Mouse (Mus musculus): ENCODE results near the gene Pwwp2b. TPM values are rescaled to one million over a fixed set of nuclear protein-coding genes. Genes with fewer than 3 reads are reported as not detected.

Pwwp2b gene
- polyA plus RNA-seq, 1 experiment: 7.5 TPM

DNA sequence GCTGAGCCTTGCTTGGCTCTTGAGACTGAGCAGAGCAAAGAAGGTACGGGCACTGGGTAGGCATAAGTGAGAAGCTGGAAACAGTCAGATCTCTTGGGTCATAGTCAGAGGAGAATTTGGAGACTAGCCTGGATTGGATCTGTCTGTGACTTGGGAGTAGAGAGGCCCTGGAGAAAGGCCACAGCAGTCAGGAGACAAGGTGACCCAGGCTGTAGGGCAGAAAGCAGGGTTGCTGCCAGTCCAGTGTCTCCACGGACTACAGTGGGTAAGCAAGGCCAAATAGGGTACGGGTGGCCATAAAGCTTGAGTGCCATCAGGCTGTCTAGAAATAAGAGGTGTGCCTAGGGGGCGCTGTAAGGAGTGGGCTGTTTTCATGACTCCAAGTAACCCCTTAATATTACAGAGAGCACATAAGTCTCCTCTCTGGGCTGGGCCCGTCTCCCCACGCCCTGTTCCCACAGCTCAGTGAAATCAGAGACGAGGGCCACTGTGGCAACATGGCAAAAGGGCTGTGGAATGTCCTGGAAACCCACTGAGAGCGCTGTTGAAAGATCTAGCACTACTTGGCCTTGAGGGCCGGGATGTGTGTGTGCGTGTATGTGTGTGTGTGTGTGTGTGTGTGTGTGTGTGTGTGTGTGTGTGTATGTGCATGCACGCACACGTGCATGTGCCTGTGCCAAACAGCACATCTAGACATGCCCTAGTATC lies 12.5 kb upstream of the Pwwp2b start:
- Histone ChIP-seq H3K9me3 (replicated peaks; ENCODE audit: control insufficient read depth, insufficient read depth, low read length, poor library complexity, severe bottlenecking) (no peaks in the 10 kb centered on the region), H3K4me1 (ENCODE audit: control insufficient read depth, insufficient read depth, low read length) (peaks cover 3% of the 10 kb centered on the region), H3K4me3 (ENCODE audit: low read depth, low read length) (no peak overlapping the region), H3K27me3 (ENCODE audit: control insufficient read depth, insufficient read depth, low read length, poor library complexity, severe bottlenecking) (no peaks in the 10 kb centered on the region), H3K9ac (ENCODE audit: low read depth, poor library complexity, severe bottlenecking) (no peak overlapping the region), H3K27ac (ENCODE audit: insufficient read depth, low read length) (0 out of 2 replicates have a peak overlapping the region, but pooled peaks have one; percentile 52), H3K36me3 (ENCODE audit: control insufficient read depth, insufficient read depth, low read length, poor library complexity, severe bottlenecking) (no peaks in the 10 kb centered on the region)
- no peak for TF ChIP-seq POLR2A (IDR thresholded peaks at IDR 0.05; ENCODE audit: insufficient read depth, low read length)
- no peak for TF ChIP-seq CTCF (IDR thresholded peaks at IDR 0.05; ENCODE audit: low read depth, low read length)
- TF ChIP-seq EP300 (IDR thresholded peaks at IDR 0.05; ENCODE audit: insufficient read depth, low read depth, low read length): no peak

DNA sequence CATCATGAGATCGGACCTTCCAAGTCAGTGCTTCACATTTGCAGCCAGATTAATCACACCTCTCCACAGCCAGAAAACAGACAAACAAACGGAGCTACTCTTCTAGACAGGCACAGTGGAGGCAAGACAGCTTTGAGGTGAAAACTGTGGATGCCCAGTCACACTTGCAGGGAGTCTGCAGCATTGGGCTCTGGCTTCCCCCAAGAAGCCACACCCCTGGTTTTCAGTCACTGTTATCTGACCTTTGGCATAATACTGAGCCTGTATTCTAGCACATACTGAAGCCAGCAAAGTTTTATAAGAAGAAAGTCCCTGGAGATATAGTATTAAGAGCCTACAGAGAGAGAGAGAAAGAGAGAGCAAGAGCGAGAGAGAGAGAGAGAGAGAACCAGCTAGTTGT lies 8.8 kb upstream of the Pwwp2b start:
- Histone ChIP-seq H3K4me1 (ENCODE audit: control insufficient read depth, insufficient read depth, low read length) (peaks cover 4% of the 10 kb centered on the region), H3K9me3 (replicated peaks; ENCODE audit: control insufficient read depth, insufficient read depth, low read length, poor library complexity, severe bottlenecking) (no peaks in the 10 kb centered on the region), H3K36me3 (ENCODE audit: control insufficient read depth, insufficient read depth, low read length, poor library complexity, severe bottlenecking) (no peaks in the 10 kb centered on the region), H3K27me3 (ENCODE audit: control insufficient read depth, insufficient read depth, low read length, poor library complexity, severe bottlenecking) (no peaks in the 10 kb centered on the region), H3K9ac (ENCODE audit: low read depth, poor library complexity, severe bottlenecking) (no peak overlapping the region), H3K27ac (ENCODE audit: insufficient read depth, low read length) (no peak overlapping the region), H3K4me3 (ENCODE audit: low read depth, low read length) (no peak overlapping the region)
- no peak for TF ChIP-seq EP300 (IDR thresholded peaks at IDR 0.05; ENCODE audit: insufficient read depth, low read depth, low read length)
- TF ChIP-seq POLR2A (IDR thresholded peaks at IDR 0.05; ENCODE audit: insufficient read depth, low read length): no peak
- no peak for TF ChIP-seq CTCF (IDR thresholded peaks at IDR 0.05; ENCODE audit: low read depth, low read length)

DNA sequence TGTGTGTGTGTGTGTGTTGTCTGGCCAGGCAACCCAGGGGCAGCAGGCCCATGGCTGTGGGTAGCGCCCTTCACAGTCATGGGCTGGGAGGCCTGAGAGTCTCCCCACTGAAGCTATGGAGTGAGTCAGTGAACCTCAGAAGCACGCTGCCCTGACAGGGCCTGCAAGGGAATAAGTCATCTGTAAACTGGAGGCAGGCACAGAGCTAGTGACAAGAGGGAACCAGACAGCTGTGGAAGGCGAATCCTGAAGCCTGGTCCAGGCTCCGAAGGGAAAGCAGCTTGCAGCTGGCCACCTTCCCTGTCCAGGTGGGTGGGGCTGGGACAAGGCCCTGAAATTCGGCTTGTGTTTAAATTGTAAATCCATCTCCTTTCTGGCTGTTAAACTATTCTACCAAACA lies 2.2 kb upstream of the Pwwp2b start:
- Histone ChIP-seq H3K27ac (ENCODE audit: insufficient read depth, low read length) (no peak overlapping the region), H3K4me1 (ENCODE audit: control insufficient read depth, insufficient read depth, low read length) (peaks cover 2% of the 10 kb centered on the region), H3K36me3 (ENCODE audit: control insufficient read depth, insufficient read depth, low read length, poor library complexity, severe bottlenecking) (no peaks in the 10 kb centered on the region), H3K9me3 (replicated peaks; ENCODE audit: control insufficient read depth, insufficient read depth, low read length, poor library complexity, severe bottlenecking) (no peaks in the 10 kb centered on the region), H3K9ac (ENCODE audit: low read depth, poor library complexity, severe bottlenecking) (no peak overlapping the region), H3K4me3 (ENCODE audit: low read depth, low read length) (no peak overlapping the region), H3K27me3 (ENCODE audit: control insufficient read depth, insufficient read depth, low read length, poor library complexity, severe bottlenecking) (0 out of 2 replicates have a peak, but pooled peaks cover 3% of the 10 kb centered on the region)
- TF ChIP-seq POLR2A (IDR thresholded peaks at IDR 0.05; ENCODE audit: insufficient read depth, low read length) (no peak), EP300 (IDR thresholded peaks at IDR 0.05; ENCODE audit: insufficient read depth, low read depth, low read length) (no peak), CTCF (IDR thresholded peaks at IDR 0.05; ENCODE audit: low read depth, low read length) (no peak)

DNA sequence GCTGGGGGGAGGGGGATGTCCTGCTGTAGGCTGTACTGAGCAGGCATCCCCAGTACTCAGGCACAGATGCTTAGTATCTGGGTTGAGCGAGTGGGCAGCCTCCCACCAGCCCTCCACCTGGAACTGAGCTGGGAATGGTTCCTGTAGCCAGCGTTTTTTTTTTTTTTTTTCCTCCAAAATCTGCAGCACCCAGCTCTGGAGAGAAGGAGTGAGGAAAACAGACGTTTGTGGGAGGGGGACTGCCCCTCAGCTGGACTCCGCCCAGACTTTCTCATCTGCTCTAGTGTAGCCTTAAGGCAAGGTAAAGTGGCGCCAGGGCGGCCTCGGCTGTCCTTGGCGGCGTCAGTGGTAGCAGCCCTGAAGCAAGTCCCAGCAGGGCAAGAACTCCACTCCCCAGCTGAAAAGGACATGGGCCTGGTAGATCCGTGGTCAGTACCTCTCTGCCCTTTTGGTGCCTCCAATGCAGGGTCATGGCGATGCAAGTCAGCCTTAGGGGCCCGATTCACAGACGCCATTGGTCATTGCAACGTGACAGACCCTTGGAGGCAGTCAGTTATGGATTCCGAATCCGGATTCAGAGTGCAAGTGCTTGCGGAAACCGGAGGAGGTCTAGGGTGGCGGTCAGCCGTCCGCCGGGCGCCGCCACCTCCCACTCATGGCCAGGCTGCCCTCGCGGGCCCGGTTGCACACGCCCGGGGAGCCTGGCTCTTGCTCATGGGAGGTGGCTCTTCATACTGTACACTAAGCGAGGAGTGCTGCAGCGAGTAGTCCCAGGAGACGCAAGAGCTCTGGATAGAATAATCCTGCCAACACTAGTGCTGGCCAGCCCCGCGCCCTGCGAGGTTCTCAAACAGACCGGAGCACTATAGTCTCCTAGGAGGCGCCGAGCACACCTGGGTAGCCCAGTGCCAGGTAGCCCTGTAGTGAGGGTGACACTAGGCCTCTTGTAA lies 1.1 kb upstream of the Pwwp2b start:
- Histone ChIP-seq H3K27me3 (ENCODE audit: control insufficient read depth, insufficient read depth, low read length, poor library complexity, severe bottlenecking) (0 out of 2 replicates have a peak, but pooled peaks cover 3% of the 10 kb centered on the region), H3K9me3 (replicated peaks; ENCODE audit: control insufficient read depth, insufficient read depth, low read length, poor library complexity, severe bottlenecking) (no peaks in the 10 kb centered on the region), H3K4me3 (ENCODE audit: low read depth, low read length) (peak overlapping the region; percentile 83), H3K4me1 (ENCODE audit: control insufficient read depth, insufficient read depth, low read length) (no peaks in the 10 kb centered on the region), H3K9ac (ENCODE audit: low read depth, poor library complexity, severe bottlenecking) (peak overlapping the region; percentile 94), H3K36me3 (ENCODE audit: control insufficient read depth, insufficient read depth, low read length, poor library complexity, severe bottlenecking) (no peaks in the 10 kb centered on the region), H3K27ac (ENCODE audit: insufficient read depth, low read length) (0 out of 2 replicates have a peak overlapping the region, but pooled peaks have one; percentile 5)
- TF ChIP-seq CTCF (IDR thresholded peaks at IDR 0.05; ENCODE audit: low read depth, low read length) (no peak), EP300 (IDR thresholded peaks at IDR 0.05; ENCODE audit: insufficient read depth, low read depth, low read length) (0 out of 2 replicates have a peak, but pooled peaks have one; percentile 13), POLR2A (IDR thresholded peaks at IDR 0.05; ENCODE audit: insufficient read depth, low read length) (no peak)

DNA sequence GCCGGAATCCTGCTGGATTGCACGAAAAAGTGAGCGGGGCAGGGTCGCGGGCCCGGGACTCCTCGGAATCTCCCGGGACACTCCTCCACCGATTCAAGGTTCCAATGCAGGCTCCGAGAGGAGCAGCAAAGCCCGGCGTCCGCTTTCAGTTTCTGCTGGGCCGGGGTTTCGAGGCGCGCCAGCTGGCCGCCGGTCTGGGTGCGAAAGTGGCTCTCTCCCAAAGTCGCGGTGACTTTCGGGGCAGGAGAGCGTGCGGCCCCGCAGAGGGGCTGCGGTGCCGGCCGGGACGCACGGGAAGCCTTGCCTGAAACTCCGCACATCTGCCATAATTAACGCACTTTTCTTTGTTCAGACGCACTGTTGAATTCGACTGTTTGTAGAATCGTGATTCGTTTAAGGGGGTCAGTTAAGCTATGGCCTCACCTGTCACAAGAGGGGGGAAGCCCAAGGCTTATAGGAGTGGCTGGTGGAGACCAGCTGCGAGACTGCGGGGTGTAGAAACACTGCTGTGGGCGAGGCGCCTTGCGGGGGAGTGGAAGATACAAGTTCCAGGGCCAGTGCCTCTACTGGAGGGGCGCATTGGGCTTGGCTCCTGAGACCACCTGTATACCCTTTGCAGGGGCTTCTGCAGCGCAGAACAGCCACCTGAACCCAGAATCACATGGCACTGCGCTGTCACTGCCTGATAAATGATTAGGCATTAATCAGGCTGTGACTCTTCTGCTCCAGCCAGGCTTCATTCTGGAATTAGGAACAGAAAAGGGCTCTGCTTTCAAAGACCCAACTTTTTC lies 528 bp downstream of the Pwwp2b start:
- Histone ChIP-seq H3K27me3 (ENCODE audit: control insufficient read depth, insufficient read depth, low read length, poor library complexity, severe bottlenecking) (0 out of 2 replicates have a peak, but pooled peaks cover 3% of the 10 kb centered on the region), H3K36me3 (ENCODE audit: control insufficient read depth, insufficient read depth, low read length, poor library complexity, severe bottlenecking) (no peaks in the 10 kb centered on the region), H3K9me3 (replicated peaks; ENCODE audit: control insufficient read depth, insufficient read depth, low read length, poor library complexity, severe bottlenecking) (no peaks in the 10 kb centered on the region), H3K4me1 (ENCODE audit: control insufficient read depth, insufficient read depth, low read length) (peaks cover 8% of the 10 kb centered on the region), H3K9ac (ENCODE audit: low read depth, poor library complexity, severe bottlenecking) (peak overlapping the region; percentile 94), H3K27ac (ENCODE audit: insufficient read depth, low read length) (no peak overlapping the region), H3K4me3 (ENCODE audit: low read depth, low read length) (peak overlapping the region; percentile 83)
- TF ChIP-seq POLR2A (IDR thresholded peaks at IDR 0.05; ENCODE audit: insufficient read depth, low read length) (no peak), CTCF (IDR thresholded peaks at IDR 0.05; ENCODE audit: low read depth, low read length) (no peak), EP300 (IDR thresholded peaks at IDR 0.05; ENCODE audit: insufficient read depth, low read depth, low read length) (no peak)

Data from ES-Bruce4 (cell line).